Mouse (Mus musculus) MEL (cell line): Measurements from ENCODE around the gene Gm13090.

Experiments used
- CHD1 ChIP-seq: IDR thresholded peaks from 2 replicates; pipeline ENCODE4 v1.6.1; 2012; ENCODE audit warnings: low read depth, mild to moderate bottlenecking, inconsistent platforms, low read length, improper control_type of control experiment
- CTCF ChIP-seq, 3 experiments: IDR thresholded peaks in 2 of 3; conservative IDR thresholded peaks in 1 of 3; 2 replicates each; pipeline ENCODE4 v1.5.1; 2011 to 2012; ENCODE audit warnings: low read length in 3 of 3, low read depth in 2 of 3, mild to moderate bottlenecking in 2 of 3, improper control_type of control experiment in 1 of 3, inconsistent platforms in 1 of 3, mixed read lengths in 1 of 3, moderate library complexity in 1 of 3; ENCODE audit not compliant: control insufficient read depth in 1 of 3, insufficient read depth in 1 of 3, poor library complexity in 1 of 3, severe bottlenecking in 1 of 3
- E2F4 ChIP-seq: IDR thresholded peaks from 2 replicates; pipeline ENCODE4 v1.6.1; 2011; ENCODE audit warnings: low read depth, low read length, improper control_type of control experiment, borderline replicate concordance
- HCFC1 ChIP-seq: IDR thresholded peaks from 2 replicates; pipeline ENCODE4 v1.6.1; 2012; ENCODE audit warnings: low read depth, mild to moderate bottlenecking, inconsistent platforms, low read length, improper control_type of control experiment, moderate library complexity
- JUND ChIP-seq: IDR thresholded peaks from 2 replicates; pipeline ENCODE4 v1.6.1; 2011; ENCODE audit warnings: low read depth, mild to moderate bottlenecking, improper control_type of control experiment, low read length
- MAX ChIP-seq: IDR thresholded peaks from 2 replicates; pipeline ENCODE4 v1.6.1; 2011; ENCODE audit warnings: low read length, improper control_type of control experiment
- POLR2A ChIP-seq, 2 experiments: IDR thresholded peaks; 2 replicates each; pipeline ENCODE4 v1.6.1; 2011 to 2012; ENCODE audit warnings: low read length in 2 of 2, mild to moderate bottlenecking in 2 of 2, control low read depth in 1 of 2, improper control_type of control experiment in 1 of 2, low read depth in 1 of 2, moderate library complexity in 1 of 2; ENCODE audit not compliant: control insufficient read depth in 1 of 2, insufficient read depth in 1 of 2, poor library complexity in 1 of 2
- UBTF ChIP-seq: IDR thresholded peaks from 2 replicates; pipeline ENCODE4 v1.6.1; 2012; ENCODE audit warnings: low read depth, mild to moderate bottlenecking, inconsistent platforms, low read length, improper control_type of control experiment, moderate library complexity, borderline replicate concordance; ENCODE audit not compliant: insufficient read depth
- ZKSCAN1 ChIP-seq: IDR thresholded peaks from 2 replicates; pipeline ENCODE4 v1.6.1; 2012; ENCODE audit warnings: low read depth, mild to moderate bottlenecking, inconsistent platforms, low read length, improper control_type of control experiment, moderate library complexity

GRCm38 (mm10) chr4:151095207-151095606 lies 5.8 kb downstream of the Gm13090 start:
- no peak for TF ChIP-seq E2F4
- TF ChIP-seq MAX, result no peak
- TF ChIP-seq CTCF (IDR thresholded peaks at IDR 0.05 in 2 of 3, conservative IDR thresholded peaks at IDR 0.05 in 1 of 3; ENCODE audit: control insufficient read depth in 1 of 3, insufficient read depth in 1 of 3, low read depth in 2 of 3, low read length in 3 of 3, poor library complexity in 1 of 3, severe bottlenecking in 1 of 3), result peak in 2 of 3 experiments; percentile 12 to 46; a peak in 3 of 6 replicates
- no peak for TF ChIP-seq POLR2A (IDR thresholded peaks at IDR 0.05; ENCODE audit: control insufficient read depth in 1 of 2, insufficient read depth in 1 of 2, low read depth in 1 of 2, low read length in 2 of 2, poor library complexity in 1 of 2)
- no peak for TF ChIP-seq JUND
- no peak for TF ChIP-seq UBTF
- no peak for TF ChIP-seq CHD1
- no peak for TF ChIP-seq ZKSCAN1
- no peak for TF ChIP-seq HCFC1
